Mouse (Mus musculus) induced T-regulatory cell, adult 2 months (primary cell): ENCODE results near the gene Car5a.

Experiments
- DNase-seq: peaks from one replicate; pipeline ENCODE4 v3.0.0-alpha.2; 2012; ENCODE audit warnings: low read depth

Car5a gene

GRCm38 (mm10) chr8:121932668-121933520 is 11.8 kb downstream of the Car5a start:
- DNase-seq: no peak

GRCm38 (mm10) chr8:121932026-121932667 is 12.6 kb downstream of the Car5a start:
- no peak for DNase-seq

GRCm38 (mm10) chr8:121931571-121931970 is 13.1 kb downstream of the Car5a start:
- no peak for DNase-seq

GRCm38 (mm10) chr8:121930047-121930446 is 14.7 kb downstream of the Car5a start:
- DNase-seq: no peak

GRCm38 (mm10) chr8:121927316-121927715 is 17.4 kb downstream of the Car5a start:
- DNase-seq: peak; percentile 68

GRCm38 (mm10) chr8:121926266-121926665 is 18.4 kb downstream of the Car5a start:
- DNase-seq: no peak

GRCm38 (mm10) chr8:121925624-121926023 is 19.1 kb downstream of the Car5a start:
- peak; percentile 86 for DNase-seq

GRCm38 (mm10) chr8:121924681-121925080 is 20.0 kb downstream of the Car5a start:
- no peak for DNase-seq

GRCm38 (mm10) chr8:121922101-121922500 is 22.6 kb downstream of the Car5a start:
- DNase-seq: no peak

GRCm38 (mm10) chr8:121921582-121921981 is 23.1 kb downstream of the Car5a start:
- no peak for DNase-seq

- DNase-seq: no peak
Measured at GRCm38 (mm10) chr8:121919731-121920130, 25.0 kb downstream of the Car5a start.

- no peak for DNase-seq
Measured at GRCm38 (mm10) chr8:121919158-121919557, 25.5 kb downstream of the Car5a start.

- no peak for DNase-seq
Measured at GRCm38 (mm10) chr8:121913378-121913777, 31.3 kb downstream of the Car5a start.

GRCm38 (mm10) chr8:121912831-121913230 is 31.9 kb downstream of the Car5a start:
- DNase-seq: no peak

GRCm38 (mm10) chr8:121911987-121912386 is 32.7 kb downstream of the Car5a start:
- no peak for DNase-seq

GRCm38 (mm10) chr8:121911400-121911799 is 33.3 kb downstream of the Car5a start:
- no peak for DNase-seq

GRCm38 (mm10) chr8:121909663-121910062 is 35.0 kb downstream of the Car5a start:
- peak; percentile 94 for DNase-seq

GRCm38 (mm10) chr8:121909148-121909541 is 35.6 kb downstream of the Car5a start:
- DNase-seq: peak; percentile 34

- DNase-seq: no peak
Measured at GRCm38 (mm10) chr8:121908378-121909147, 36.1 kb downstream of the Car5a start.

- DNase-seq: peak; percentile 98
Measured at GRCm38 (mm10) chr8:121907587-121908248, 37.0 kb downstream of the Car5a start, which contains the start of gene Slc7a5. Gene Slc7a5, minus strand, starts transcription at chr8:121907694.

GRCm38 (mm10) chr8:121906542-121907512 is 37.9 kb downstream of the Car5a start:
- peak; percentile 79 for DNase-seq
